Mouse (Mus musculus): ENCODE data around the gene Vwc2l. TPM values are rescaled to one million over a fixed set of nuclear protein-coding genes. Genes with fewer than 3 reads are reported as not detected.

Gene Vwc2l
- total RNA-seq, 4 experiments from 2014 or later: not detected

- no peak for DNase-seq (ENCODE audit: low spot score)
These were observed 185.7 kb downstream of the Vwc2l start for GRCm38 (mm10) chr1:70911235-70911634.

- no peak for DNase-seq (ENCODE audit: low spot score)
These were observed 187.6 kb downstream of the Vwc2l start for GRCm38 (mm10) chr1:70913071-70913470.

DNA sequence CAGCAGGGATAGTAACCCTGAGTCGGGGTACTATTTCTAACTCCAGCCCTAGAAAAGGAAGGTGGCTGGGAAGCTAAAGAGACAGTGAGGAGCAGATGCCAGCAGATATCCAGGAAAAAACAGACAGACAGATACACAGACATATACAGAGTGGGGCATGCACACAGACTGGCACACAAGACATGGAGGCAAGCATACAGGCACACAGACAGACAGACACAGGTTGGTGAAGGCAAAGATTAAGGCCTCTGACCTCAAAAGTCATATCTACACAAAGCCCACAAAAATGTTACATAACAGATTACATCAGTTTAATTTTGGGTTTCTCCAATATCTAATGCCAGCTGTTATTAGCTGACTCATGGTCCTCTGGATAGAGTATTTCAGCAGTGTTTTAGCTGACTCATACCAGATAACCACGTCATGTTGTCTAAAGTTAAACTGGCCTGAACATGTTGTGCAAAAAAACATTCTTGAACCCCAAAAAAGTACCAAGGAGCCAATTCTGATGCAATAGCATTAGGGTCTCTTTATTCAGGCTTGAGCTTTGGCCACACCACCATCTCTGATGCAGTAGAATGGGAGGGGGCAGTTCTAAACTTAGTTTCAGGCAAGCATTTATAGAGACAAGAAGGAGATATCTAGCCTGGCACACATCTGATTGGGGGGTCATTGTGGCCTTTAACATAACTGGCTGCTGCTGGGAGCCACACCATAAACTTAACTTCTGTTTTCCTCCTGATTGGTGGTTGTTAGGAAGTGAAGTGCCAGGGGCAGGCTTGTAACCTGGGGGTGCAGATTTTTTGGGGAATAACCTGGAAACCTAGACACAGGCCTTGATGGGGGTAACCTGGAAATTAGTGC, 192.9 kb downstream of the Vwc2l start:
- no peak for DNase-seq (ENCODE audit: low spot score)

- DNase-seq (ENCODE audit: low spot score): no peak
These were observed 207.5 kb downstream of the Vwc2l start for GRCm38 (mm10) chr1:70933016-70933415.

Data from heart, adult 8-10 months (tissue).